Mouse (Mus musculus): ENCODE results near the gene Zfp445. TPM values are rescaled to one million over a fixed set of nuclear protein-coding genes. Genes with fewer than 3 reads are reported as not detected.

The Zfp445 gene
- polyA plus RNA-seq (2012; rRNA removed; ENCODE audit: low replicate concordance): 22.7 and 45.1 TPM in 2 replicates

DNA sequence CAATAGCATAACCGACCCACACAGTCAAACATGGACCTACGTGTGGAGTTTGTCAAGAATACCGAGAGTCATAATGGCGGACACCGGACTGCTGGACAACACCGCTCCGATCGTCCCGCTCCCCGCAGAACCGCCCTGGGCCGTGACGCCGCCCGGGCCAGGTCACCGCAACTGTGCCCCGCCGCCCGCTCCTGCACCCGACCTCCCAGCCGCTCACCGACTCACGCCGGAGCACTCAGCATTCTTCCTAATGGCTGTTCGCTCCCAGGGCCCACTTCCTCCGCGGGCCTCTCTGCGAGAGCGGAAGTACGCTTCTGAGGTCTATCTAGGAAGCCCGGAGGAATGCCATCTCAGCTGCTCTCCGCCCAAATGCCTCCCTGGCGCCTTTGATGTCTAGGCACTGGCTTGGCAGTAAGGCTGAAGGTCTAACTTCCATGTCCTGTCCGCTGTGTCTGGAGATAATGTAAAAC, at the start of gene Zfp445:
Gene Zfp445, minus strand, starts transcription at position 310 of the 470 bp plus-strand sequence.

GRCm38 (mm10) chr9:122885385-122885784, 19.6 kb upstream of the Zfp445 start, which contains the start of gene Zkscan7:
Gene Zkscan7 (plus strand): TSS chr9:122885685.

DNA sequence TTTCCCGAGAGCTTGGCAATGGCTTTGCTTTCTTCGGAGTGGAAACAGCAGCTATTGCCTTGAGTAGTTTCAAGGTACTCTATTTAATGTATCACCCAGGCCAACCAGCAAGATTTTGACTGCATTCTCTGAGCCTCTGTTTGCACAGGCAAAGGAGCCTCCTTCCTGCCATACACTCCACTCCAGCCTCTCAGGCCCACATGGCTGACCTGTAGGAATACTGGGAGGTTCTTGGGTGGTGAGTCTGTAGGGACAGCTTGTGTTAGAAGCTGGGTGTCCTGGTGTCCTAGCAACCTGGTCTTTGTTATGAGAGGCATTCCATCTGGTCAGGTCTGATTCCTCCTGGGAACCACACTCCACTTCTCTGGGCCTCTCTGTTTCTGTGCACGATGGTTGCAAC, 22.0 kb downstream of the Zfp445 start, which contains the start of gene Gm35549:
Gene Gm35549, minus strand, starts transcription at position 276 of the 400 bp plus-strand sequence.

DNA sequence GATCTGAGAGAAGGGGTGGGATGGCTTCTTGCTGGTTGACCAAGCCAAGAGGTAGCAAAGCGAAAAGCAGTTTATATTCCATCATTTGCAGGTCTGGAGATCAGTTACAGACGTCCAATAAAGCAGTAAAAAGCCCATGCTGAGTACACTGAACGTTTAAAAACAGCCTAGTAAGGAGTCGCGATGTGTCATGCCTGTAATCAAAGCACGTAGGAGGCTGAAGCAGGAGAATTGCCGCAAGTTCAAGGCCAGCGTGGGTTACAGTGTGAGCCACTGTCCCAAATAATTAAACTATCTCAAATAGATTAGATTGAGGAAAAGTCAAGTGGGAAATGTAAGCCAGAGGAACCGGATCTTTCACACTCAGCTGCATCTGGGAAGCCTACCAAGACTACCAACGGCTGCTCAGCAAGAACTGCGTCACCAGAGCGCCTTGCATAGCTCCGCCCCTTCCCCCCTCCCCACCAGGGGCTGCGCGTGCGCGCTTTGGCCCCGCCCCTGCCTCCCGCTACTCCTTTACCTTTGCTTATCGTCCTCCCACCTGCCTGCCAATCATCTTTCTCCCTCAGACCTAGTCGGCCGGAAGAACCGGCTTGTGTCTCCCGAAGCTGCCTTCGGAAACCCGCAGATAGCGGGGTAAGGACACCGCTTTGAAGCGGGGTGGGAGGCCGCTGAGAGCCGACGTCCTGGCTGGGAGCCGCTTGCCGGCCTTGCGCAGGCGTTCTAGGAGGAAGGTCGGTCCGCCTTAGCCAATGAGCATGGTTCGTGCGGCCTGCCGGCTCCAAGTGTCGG, 60.6 kb downstream of the Zfp445 start, which contains the start of gene Tcaim:
Gene Tcaim, plus strand, starts transcription at position 487 of the 792 bp plus-strand sequence.

Other genes with a start within 250 kb of the Zfp445 start
- 0.02 and 0.07 TPM in 2 replicates for gene Topaz1, start 118.7 kb downstream of the Zfp445 start, polyA plus RNA-seq (2012; rRNA removed; ENCODE audit: low replicate concordance)
- 3.5 and 7.3 TPM in 2 replicates for gene Tcaim, start 60.5 kb downstream of the Zfp445 start, polyA plus RNA-seq (2012; rRNA removed; ENCODE audit: low replicate concordance)
- not detected in 2 replicates for gene Gm35549, start 22.0 kb downstream of the Zfp445 start, polyA plus RNA-seq (2012; rRNA removed; ENCODE audit: low replicate concordance)
- gene Zkscan7, start 19.7 kb upstream of the Zfp445 start, polyA plus RNA-seq (2012; rRNA removed; ENCODE audit: low replicate concordance): 1.8 and 3.0 TPM in 2 replicates
- gene Zfp105, start 57.1 kb upstream of the Zfp445 start, polyA plus RNA-seq (2012; rRNA removed; ENCODE audit: low replicate concordance): 0.41 and 0.57 TPM in 2 replicates
- 1.3 and 2.5 TPM in 2 replicates for gene 1110059G10Rik, start 85.0 kb upstream of the Zfp445 start, polyA plus RNA-seq (2012; rRNA removed; ENCODE audit: low replicate concordance)
- gene Kif15, start 85.0 kb upstream of the Zfp445 start, polyA plus RNA-seq (2012; rRNA removed; ENCODE audit: low replicate concordance): 0.57 and 0.66 TPM in 2 replicates
- 13.2 and 17.8 TPM in 2 replicates for gene Tmem42, start 155.3 kb upstream of the Zfp445 start, polyA plus RNA-seq (2012; rRNA removed; ENCODE audit: low replicate concordance)
- gene Tgm4, start 168.7 kb upstream of the Zfp445 start, polyA plus RNA-seq (2012; rRNA removed; ENCODE audit: low replicate concordance): 0.06 and 0.17 TPM in 2 replicates
- gene Zdhhc3, start 247.2 kb upstream of the Zfp445 start, polyA plus RNA-seq (2012; rRNA removed; ENCODE audit: low replicate concordance): 168 and 220 TPM in 2 replicates
- gene Exosc7, start 247.2 kb upstream of the Zfp445 start, polyA plus RNA-seq (2012; rRNA removed; ENCODE audit: low replicate concordance): 11.1 and 24.5 TPM in 2 replicates